Mouse (Mus musculus) frontal cortex, postnatal 14 days (tissue): ENCODE data around the gene Calm3.
"Not testable (repeated sequence)": the region's sequence is repeated elsewhere in the genome, so short reads cannot be mapped to it uniquely, and the experiment has no call there.

Source experiments
- DNase-seq, 2 experiments: peaks; one replicate each; pipeline ENCODE4 v3.0.0; 2022; ENCODE audit warnings: low spot score in 2 of 2

Gene Calm3

DNA sequence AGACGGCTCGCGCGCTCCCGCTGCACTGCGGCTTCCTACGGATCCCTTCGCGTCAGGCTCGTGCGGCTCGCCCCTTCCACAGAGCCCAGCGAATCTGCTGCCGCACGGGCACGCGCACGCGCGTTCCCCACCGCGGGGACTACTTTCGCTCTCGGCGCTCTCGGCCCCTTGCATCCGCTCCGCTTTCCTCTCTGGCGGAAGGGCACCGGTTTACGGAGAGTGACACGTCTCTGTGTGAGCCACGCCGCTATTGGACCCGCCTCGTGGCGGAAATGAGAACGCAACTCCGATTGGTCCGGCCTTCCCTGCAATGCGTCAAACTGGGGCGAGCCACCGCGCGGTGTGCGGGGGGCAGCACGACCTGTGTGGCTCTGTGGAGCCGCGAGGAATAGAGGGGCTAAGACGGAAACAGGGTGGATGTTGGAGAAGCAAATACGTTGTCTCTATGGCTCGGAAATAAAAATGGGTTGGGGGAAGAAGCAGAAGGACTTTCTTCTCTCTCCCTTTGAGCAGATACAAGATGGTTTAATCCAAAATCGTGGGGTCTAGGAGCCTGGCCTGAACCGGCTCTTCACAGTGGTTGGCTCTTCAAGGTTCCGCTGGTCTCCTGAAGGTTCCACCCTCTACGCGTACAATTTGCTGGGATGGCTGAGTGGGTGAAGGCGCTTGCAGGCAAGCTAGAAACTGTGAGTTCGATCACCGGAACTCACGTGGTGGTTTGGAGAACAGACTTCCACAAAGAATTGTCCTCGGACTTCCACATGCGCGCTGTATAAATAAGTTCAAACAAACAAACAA, at the start of gene Calm3:
TSS of gene Calm3 (minus strand) at position 78 of the 798 bp plus-strand sequence.
- peak; percentile 99 to 100 for DNase-seq

DNA sequence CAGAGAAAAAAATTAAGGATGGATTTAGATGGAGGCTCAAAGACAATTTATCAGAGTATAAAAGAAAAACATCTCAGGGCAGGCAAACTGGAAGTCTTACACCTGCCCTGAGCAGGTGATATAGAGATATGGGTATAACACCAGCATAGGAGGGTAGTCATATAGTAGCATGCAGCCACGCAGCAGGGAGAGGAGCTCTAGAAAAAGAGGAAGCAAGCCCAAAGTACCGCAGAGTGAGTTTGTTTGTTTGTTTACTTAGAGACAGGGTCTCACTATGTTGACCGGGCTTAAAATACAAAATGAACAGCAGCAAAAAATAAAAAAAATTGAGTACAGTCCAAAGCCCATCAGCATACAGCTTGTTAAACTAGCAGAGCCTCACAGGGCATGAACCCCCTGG, 47.2 kb upstream of the Calm3 start:
- DNase-seq: no peak

DNA sequence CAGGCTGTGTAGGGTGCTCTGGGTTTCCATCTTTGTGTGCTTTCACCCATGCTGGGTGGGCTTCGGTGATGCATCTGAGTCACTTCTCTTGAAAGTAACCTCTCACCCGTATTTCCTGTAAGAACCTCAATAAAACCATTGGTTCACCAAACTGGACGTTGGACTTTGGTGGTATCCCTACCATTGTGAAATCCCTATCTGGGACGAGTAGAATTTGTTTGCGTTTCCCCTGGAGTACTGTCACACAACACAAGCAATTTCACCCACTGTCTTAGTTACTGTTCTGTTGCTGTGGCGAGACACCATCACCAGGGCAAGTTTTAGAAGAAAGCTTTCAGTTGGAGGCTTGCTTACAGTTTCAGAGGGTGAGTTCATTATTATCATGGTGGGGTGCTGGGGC, 44.5 kb upstream of the Calm3 start:
- DNase-seq: no peak

DNA sequence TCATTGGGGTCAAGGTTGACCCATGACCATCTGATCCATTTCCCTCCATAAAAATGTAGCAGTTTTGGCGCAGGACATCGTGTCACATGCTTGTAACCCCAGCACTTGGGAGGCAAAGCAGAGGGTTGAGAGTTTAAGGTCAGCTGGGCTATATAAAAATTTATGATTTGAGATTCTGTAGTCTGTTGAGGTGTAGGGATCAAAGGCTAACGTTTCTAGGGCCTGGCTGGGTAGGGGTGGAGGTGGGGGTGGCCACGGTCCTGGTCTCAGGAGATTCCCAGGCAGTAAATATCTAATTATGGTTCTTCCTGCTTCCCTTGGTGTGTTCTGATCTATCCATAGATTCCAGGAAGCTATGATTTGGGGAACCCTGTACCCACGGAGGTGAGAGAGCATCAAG, 37.8 kb upstream of the Calm3 start:
- no peak for DNase-seq

DNA sequence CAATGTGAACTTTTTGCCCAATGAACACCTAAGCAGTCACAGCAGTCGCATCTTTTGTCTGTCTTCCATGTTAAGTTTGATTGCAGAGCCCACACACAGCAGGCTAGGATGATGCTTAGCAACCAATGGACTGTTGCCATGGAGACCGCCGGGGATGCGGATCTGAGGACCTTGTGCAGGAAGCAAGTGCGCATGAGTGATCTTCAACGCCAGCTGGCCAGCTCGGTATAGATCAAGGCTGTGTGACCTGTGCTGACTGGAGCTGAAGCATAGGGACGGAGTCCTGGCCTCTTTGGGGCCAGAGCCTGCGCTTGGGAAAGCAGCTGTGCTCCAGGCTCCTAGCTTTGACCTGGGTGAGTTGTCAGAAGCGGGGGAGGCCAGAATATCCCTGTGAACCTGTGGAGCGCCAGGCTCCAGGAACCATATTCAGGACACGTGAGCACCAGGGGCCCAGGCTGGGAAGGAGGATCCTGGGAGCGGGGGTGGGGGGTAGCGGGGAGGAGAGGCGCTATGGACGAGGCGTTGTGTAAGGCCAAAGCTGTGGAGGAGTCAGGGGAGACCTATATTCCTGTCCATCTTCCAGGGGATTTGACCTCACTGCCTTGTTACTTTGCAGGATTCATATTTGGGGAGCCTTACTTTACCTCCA, 35.7 kb upstream of the Calm3 start, which contains the start of gene Pnmal1:
TSS of gene Pnmal1 (plus strand) at position 141 of the 649 bp plus-strand sequence.
- peak; percentile 90 to 91 for DNase-seq

DNA sequence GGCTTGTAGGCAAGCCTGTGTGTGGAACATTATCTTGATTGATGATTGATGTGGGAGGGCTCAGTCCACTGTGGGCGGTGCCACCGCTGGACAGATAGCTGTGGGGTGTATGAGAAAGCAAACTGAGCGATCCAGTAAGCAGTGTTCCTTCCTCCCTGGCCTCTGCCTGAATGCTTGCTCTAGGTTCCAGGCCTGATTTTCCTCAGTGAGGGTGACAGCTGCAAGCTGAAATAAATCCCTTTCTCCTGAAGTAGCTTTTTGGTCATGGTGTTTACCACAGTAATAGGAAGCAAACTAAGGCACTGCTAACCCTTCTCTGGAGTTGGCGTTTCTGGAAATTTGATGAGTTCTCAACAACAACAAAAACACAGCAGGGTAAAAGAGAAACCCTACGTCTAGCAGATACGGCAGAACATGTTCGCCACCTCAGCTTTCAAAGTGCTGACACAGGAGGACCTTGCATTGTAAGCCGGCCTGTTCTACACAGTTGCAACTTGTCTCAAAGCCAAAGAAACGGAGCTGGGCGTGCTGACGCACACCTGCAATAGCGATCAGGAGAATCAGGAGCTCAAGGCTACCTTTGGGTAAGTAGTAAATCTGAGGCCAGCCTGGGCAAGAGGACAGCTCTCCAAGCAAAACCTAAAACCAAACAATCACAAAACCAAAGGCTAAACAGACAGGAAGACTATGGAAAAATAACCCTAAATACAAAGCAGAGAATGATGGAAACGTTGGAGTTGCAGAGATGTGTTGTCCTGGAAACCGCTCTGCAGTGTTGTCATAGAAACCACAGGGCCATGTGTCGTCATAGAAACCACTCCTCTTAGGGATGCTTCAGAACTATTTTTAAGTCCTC, 32.7 kb upstream of the Calm3 start:
- peak; percentile 52 to 55 for DNase-seq

DNA sequence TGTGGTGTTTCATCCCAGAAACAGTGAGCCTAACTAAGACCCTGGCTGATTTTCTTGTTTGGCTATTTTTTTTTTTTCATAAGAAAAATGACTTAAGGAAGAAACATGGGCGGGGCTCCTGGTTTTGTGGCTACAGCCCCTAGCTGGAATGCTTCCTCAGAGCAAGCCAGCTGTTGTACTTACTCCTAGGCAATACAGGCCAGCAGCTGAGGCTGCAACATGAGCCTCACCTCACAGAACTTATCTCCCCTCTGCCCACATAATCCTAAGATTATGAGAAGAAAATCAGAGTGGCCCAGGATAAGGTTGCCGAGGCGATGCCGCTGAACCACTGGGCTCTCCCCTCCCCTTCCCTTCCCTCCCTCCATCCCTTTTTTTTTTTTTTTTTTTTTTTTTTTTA, 31.8 kb upstream of the Calm3 start:
- DNase-seq: no peak

DNA sequence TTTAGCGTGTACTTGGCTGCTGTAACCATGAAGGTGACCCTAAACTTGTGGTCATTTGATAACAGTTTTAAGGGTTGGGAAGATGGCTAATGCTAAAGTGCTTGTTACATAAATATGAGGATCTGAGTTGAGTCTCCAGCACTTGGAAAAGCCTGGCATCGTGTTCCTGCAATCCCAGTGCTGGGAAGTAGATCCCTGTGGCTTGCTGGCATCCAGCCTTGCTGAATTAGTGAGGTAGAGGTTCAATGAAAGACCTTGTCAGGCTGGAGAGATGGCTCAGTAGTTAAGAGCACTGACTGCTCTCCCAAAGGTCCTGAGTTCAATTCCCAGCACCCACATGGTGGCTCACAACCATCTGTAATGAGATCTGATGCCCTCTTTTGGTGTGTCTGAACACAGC, 29.9 kb upstream of the Calm3 start:
- not testable (repeated sequence) for DNase-seq

DNA sequence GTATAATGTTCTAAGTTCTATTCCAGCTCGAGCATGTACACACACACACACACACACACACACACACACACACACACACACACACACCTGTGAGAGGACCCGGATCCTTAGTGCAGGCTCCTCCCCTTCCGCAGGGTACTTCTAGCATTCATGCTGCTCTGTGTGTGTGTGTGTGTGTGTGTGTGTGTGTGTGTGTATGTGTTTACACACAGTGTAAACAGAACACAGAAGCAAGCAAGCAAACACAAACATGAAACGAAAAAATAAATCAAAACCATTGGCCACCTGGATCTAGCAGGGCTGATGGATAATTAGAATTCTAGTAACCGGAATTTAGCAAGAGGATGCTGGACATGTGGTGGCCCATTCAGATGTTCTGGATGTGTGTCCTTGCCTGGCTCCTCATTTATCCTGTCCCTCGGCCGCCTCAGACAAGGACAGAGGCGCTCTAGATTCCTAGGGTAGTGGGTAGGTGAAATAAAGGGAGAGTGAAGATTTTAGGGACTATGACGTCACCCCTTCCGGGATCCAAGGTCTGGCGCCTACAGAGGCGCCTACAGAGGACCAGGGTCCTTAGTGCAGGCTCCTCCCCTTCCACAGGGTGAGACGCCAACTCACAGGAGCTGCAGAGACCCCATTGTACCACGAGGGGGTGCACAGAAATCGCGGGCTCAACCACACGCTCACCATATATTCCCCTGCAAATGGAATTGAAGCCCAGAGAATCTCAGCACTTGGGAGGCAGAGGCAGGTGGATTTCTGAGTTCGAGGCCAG, 27.1 kb upstream of the Calm3 start:
- peak; percentile 77 to 83 for DNase-seq

DNA sequence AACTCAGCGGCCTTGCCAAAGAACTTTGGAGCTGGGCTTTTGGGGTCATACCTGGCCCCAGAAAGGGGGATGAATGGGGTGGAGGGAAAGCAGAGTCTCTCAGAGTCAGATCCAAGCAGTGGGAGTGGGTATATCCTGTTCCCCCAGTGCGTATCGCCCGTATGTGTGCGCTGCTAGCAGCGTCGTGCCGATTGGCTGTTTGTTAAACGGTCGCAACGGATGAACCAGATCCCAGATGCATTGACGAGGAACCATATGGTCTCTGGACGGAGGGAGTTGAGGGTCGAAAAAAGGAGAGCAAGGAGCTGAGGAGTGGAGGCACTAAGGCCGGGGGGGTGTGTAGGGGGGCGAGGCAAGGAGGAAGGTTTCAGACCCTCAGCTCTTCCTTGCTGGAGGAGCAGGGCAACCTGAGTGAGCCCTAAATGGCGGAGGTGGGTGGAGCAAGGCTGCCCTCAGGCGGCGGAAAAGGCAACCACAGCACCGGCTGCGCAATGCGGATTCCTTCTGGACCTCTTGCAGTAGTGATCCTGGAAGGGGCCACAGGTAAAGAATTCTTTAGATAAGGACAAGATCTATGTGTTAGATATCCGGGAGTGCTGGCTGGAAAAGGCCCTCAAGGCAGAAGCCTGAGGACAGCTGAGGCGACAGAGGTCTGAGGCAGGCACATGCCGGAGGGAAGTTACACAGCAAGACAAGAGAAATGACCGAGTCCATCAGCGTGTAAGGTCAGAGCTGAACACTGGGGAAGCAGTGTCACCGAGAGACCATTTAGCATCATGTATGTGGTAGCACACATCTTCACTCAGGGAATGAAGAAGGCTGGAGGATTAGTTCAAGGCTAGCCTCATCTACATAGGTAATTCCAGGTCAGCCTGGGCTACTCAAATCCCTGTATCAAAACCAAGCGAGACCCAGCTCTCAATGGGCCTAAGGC, 26.3 kb upstream of the Calm3 start:
- peak; percentile 78 to 81 for DNase-seq

DNA sequence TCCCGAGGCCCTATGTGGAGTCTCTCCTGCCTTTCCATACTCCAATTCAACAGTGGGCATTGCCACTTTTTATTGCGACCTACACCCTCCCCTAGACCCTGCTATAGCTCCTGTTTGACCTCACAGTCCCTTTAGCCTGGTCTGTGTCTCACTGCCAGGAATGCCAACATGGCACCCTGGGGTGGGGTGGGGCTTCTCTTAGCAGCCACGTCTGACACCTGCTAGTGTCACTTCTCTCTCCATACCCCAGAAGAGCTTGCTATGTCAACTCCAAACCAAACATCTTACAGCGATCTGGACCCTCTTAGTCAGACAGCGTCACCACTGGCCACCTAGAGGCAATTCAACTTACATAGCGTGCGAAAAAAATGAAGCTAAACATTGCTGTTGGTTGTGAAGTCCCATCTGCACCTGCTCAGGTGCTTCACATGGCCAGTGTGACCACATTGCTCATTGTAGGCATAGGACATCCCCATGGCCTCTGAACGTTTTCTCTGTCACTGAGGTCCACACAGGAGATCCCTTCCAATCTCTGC, 25.1 kb upstream of the Calm3 start:
- no peak for DNase-seq

DNA sequence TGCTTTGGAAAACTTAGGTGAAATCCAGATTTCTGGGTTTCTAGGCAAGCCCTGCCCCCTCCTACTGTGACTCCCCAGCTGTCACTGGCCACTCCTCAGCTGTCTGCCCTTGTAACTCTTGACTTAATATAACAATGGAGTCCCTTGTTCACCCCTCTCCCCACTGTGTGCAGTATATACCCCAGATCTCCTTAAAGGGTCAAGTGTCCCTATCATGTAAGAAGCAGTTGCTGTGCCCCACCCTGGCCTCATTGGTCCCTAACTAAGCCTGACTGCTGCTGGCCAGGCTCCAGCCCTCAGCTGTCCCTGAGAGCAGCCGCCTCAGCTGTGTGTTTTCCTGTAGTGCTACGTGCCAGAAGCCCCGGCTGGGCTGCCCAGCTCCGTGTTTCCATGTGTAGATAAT, 24.0 kb upstream of the Calm3 start:
- DNase-seq: no peak

DNA sequence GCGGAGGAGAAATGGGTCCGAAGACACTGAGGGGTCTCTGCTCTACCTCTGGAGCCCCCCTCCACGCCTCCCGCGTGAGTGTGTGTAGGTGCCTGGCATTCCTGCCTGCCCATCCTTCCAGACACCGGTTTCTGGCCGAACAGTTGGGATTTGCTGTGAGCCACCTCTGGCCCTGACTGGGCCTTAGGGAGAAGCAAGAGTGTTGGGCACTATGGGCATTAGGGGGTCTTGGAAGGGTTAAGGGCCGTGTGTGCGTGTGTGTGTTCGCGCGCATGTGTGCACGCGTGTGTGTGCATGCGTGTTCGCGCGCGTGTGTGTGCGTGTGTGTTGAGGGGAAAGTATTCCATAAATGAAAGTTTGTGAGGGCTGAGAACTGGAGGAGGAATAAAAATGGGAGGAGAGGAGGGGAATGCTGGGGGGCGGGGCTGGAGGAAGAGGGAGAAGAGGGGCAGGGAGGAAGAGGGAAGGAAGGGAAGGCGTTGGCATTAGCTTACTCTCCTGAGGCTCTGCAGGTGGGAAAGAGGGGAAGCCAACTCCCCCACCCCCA, 23.5 kb upstream of the Calm3 start:
- DNase-seq: no peak

DNA sequence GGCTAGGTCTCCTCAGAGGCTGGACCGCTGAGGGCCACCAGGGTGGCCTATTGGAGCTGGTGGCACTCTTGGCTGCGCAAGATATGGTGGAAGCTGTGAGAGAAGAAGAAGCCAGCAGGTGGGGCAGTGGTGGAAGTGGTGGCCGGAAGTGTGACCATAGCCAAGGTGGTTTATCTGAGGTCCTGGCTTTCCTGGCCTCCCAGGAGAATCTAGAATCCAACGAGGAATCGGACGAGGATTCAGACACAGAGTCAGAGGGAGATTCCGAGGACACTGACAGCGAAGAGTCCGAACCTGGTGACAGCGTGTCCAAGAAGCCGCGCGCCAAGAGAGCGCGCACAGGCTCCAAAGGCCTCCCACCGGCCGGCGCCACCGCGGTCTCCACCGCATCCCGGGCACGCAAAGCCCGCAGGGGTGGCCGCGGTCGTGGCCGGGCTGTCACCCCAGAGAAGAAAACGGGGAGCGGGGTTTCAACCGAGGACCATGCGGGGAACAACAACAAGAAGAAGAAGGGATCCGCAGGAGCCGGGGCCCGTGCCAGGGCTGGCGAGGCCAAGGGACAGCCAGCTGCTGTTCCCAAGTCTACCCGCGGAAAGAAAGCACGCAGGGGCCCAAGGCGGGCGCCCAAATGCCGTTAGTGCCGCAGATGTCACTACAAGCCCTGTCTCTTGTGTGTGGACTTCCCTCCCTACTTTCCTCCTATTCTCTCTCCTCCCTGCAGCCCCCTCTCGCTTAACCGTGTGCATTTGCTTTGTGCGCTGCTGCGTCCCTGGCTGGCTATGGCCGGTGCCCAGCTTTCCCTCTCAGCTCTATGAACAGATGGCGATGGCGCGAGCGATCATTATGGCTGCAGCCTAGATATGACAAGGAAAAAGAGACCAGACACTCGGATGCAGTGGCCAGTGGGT, 22.8 kb upstream of the Calm3 start:
- DNase-seq: no peak

DNA sequence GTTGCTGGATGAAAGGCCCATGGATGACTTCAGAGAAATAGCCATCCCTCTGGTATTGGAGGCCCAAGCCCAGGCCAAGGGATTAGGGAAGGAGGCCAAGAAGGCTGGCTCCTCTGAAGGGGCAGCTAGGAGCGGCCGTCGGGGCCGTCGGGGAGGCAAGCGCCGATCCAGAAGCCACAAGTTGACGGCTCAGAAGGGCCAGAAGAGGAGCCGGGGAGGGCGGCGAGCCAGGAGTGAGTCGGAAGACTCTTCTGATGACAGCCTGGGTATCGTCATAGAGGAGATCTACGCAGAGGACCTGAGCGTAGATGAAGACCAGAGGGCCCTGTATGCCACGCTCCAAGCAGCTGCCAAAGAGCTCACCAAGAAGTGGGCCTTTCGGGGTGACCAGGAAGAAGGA, 21.5 kb upstream of the Calm3 start:
- no peak for DNase-seq

DNA sequence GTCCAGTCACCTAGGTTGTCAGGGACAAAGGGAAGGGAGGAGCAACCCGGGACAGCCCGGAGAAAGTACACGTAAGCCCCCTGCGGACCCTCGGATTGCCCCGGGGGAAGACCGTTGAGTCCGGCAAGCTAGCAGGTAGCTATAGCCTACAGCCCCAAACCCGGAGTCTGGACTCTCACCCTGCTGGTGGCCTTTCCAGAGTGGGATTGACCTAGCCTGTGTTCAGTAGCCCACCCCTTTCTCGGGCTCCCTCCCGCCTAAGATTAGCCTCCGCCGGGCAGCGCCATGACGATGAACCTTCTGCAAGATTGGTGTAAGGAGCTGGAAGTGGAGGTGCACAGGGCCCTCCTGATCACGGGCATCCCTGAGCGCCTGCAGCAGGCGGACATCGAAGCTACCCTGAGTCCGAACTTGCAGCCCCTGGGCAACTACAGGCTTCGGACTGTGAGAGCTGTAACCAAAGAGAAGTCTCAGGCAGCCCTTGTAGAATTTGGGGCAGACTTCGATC, 20.9 kb upstream of the Calm3 start:
- DNase-seq: no peak

DNA sequence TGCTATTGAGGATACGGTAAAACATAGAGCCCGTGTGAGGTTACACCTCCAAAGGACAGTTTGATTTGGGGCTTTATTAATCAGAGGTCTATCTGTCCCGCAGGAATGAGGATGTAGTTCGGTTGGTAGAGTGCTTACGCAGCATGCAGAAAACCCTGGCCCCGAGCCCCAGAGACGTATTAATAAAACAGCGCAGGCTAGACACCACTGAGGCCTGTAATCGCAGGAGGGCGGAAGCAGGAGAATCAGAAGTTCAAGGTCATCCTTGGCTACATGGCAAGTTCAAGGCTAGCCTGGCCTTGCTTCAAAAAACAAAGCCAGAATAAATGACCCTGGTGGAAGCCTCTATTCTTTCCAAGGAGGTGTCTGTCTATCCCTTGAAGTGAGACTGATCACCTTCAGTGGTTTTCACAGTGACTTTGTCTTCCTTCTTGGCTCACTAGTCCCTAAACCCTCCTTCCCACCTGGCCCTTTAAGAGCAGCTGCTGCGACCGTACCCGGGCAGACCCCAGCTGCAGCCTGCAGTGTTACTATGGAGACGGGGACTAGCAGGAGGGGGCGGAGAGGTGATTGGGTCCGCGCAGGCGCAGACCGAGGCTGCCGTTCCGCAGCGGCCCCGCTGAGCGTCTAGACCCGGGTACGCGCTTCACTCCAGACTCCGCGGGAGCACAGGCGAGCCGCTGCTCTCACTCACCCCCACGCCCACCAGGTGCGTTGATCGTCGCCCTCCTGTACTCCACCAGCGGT, 20.3 kb upstream of the Calm3 start, which contains the start of gene Pnmal2:
TSS of gene Pnmal2 (plus strand) at position 622 of the 747 bp plus-strand sequence.
- DNase-seq: peak; percentile 81 to 89

DNA sequence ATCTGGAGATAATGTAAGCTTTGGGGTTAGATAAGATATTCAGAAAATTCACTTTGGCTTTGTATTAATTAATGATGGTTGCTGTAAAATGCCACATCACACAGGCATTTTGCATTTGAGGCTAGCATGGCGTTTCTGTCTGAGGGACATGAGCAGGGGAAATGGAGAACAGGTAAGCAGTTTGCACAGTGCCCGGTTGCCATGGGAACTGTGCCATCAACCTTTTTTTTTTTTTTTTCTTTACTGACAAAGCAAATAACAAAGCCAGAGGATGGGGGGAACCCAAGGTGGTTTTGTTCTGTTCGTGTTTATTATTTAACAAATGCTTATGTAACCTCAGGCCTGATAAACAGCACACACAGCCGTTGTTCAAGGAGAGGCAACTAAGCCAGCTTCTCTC, 18.9 kb upstream of the Calm3 start:
- no peak for DNase-seq
